Mouse (Mus musculus): ENCODE measurements around the gene Etfbkmt. TPM values are rescaled to one million over a fixed set of nuclear protein-coding genes. Genes with fewer than 3 reads are reported as not detected.
"Not testable (repeated sequence)": the region's sequence is repeated elsewhere in the genome, so short reads cannot be mapped to it uniquely, and the experiment has no call there.

Etfbkmt gene
- polyA plus RNA-seq, 1 experiment from 2014 or later: 18.3 TPM

- 0 out of 2 replicates have a peak, but pooled peaks cover 2% of the 10 kb centered on the region for H3K9me3 ChIP-seq
- H3K27ac ChIP-seq: no peak overlapping the region
- H3K4me3 ChIP-seq: no peak overlapping the region
- H3K36me3 ChIP-seq: no peaks in the 10 kb centered on the region
- no peak for ATAC-seq (ENCODE audit: low FRiP score, low read depth)
- 38% methylated on average over 2 of the region's 2 CpGs for WGBS
- H3K9ac ChIP-seq: no peak overlapping the region
- no peak overlapping the region for H3K4me2 ChIP-seq (replicated peaks)
- H3K27me3 ChIP-seq: no peaks in the 10 kb centered on the region
- peaks cover 18% of the 10 kb centered on the region for H3K4me1 ChIP-seq
These were observed 1.7 kb upstream of the Etfbkmt start for GRCm38 (mm10) chr6:149137936-149138335.

GRCm38 (mm10) chr6:149139011-149139410 lies 638 bp upstream of the Etfbkmt start:
- Histone ChIP-seq H3K4me3 (no peak overlapping the region), H3K27ac (no peak overlapping the region), H3K27me3 (no peaks in the 10 kb centered on the region), H3K4me1 (peaks cover 18% of the 10 kb centered on the region), H3K9me3 (0 out of 2 replicates have a peak, but pooled peaks cover 4% of the 10 kb centered on the region), H3K36me3 (peaks cover 2% of the 10 kb centered on the region; the same call in 1 of the 2 replicates), H3K9ac (no peak overlapping the region), H3K4me2 (replicated peaks) (no peak overlapping the region)
- WGBS: 90% methylated on average over 3 of the region's 3 CpGs
- no peak for ATAC-seq (ENCODE audit: low FRiP score, low read depth)

- H3K36me3 ChIP-seq: peaks cover 16% of the 10 kb centered on the region
These were observed 1.9 kb downstream of the Etfbkmt start for GRCm38 (mm10) chr6:149141393-149142173.

GRCm38 (mm10) chr6:149145143-149145542 lies 5.5 kb downstream of the Etfbkmt start:
- Histone ChIP-seq H3K9me3 (0 out of 2 replicates have a peak, but pooled peaks cover 4% of the 10 kb centered on the region), H3K4me1 (peaks cover 6% of the 10 kb centered on the region; the same call in 1 of the 2 replicates), H3K27me3 (no peaks in the 10 kb centered on the region), H3K9ac (no peak overlapping the region), H3K36me3 (peaks cover 24% of the 10 kb centered on the region), H3K4me2 (replicated peaks) (no peak overlapping the region), H3K4me3 (no peak overlapping the region), H3K27ac (no peak overlapping the region)
- 92% methylated on average over 1 of the region's 1 CpGs for WGBS
- no peak for ATAC-seq (ENCODE audit: low FRiP score, low read depth)

More at GRCm38 (mm10) chr6:149141393-149142173, 1.9 kb downstream of the Etfbkmt start:
- Histone ChIP-seq H3K9ac (peak overlapping the region; percentile 72), H3K4me1 (peaks cover 6% of the 10 kb centered on the region; the same call in 1 of the 2 replicates), H3K4me3 (peak overlapping the region; percentile 53), H3K27me3 (no peaks in the 10 kb centered on the region), H3K4me2 (replicated peaks) (peak overlapping the region; percentile 70), H3K27ac (peak overlapping the region; percentile 61), H3K9me3 (0 out of 2 replicates have a peak, but pooled peaks cover 4% of the 10 kb centered on the region)
- peak; percentile 97 for ATAC-seq (ENCODE audit: low FRiP score, low read depth)
- WGBS: 6% methylated on average over 36 of the region's 36 CpGs

GRCm38 (mm10) chr6:149148436-149149229 lies 9.0 kb downstream of the Etfbkmt start:
- WGBS: 84% methylated on average over 7 of the region's 7 CpGs
- no peaks in the 10 kb centered on the region for H3K4me1 ChIP-seq
- H3K27me3 ChIP-seq: no peaks in the 10 kb centered on the region
- ATAC-seq (ENCODE audit: low FRiP score, low read depth): no peak
- no peak overlapping the region for H3K4me3 ChIP-seq
- no peak overlapping the region for H3K4me2 ChIP-seq (replicated peaks)
- H3K27ac ChIP-seq: no peak overlapping the region
- peaks cover 37% of the 10 kb centered on the region for H3K36me3 ChIP-seq
- H3K9me3 ChIP-seq: no peaks in the 10 kb centered on the region
- H3K9ac ChIP-seq: no peak overlapping the region

- 96% methylated on average over 2 of the region's 2 CpGs for WGBS
These were observed 12.5 kb downstream of the Etfbkmt start for GRCm38 (mm10) chr6:149152119-149152518.

GRCm38 (mm10) chr6:149153473-149154115 lies 13.9 kb downstream of the Etfbkmt start:
- H3K27me3 ChIP-seq: no peaks in the 10 kb centered on the region
- peaks cover 39% of the 10 kb centered on the region for H3K36me3 ChIP-seq
- WGBS: 36% methylated on average over 6 of the region's 6 CpGs

More at GRCm38 (mm10) chr6:149152119-149152518, 12.5 kb downstream of the Etfbkmt start:
- Histone ChIP-seq H3K4me3 (no peak overlapping the region), H3K27me3 (no peaks in the 10 kb centered on the region), H3K4me2 (replicated peaks) (no peak overlapping the region), H3K27ac (no peak overlapping the region), H3K36me3 (peaks cover 32% of the 10 kb centered on the region), H3K9me3 (no peaks in the 10 kb centered on the region), H3K9ac (no peak overlapping the region), H3K4me1 (no peaks in the 10 kb centered on the region)
- no peak for ATAC-seq (ENCODE audit: low FRiP score, low read depth)

GRCm38 (mm10) chr6:149154116-149155030 lies 14.7 kb downstream of the Etfbkmt start:
- H3K4me2 ChIP-seq (replicated peaks): no peak overlapping the region
- H3K9me3 ChIP-seq: no peaks in the 10 kb centered on the region
- ATAC-seq (ENCODE audit: low FRiP score, low read depth): no peak
- no peaks in the 10 kb centered on the region for H3K4me1 ChIP-seq
- no peak overlapping the region for H3K9ac ChIP-seq
- no peak overlapping the region for H3K27ac ChIP-seq
- H3K4me3 ChIP-seq: no peak overlapping the region
- no peaks in the 10 kb centered on the region for H3K27me3 ChIP-seq
- H3K36me3 ChIP-seq: peaks cover 45% of the 10 kb centered on the region
- WGBS: 19% methylated on average over 8 of the region's 8 CpGs

More at GRCm38 (mm10) chr6:149153473-149154115, 13.9 kb downstream of the Etfbkmt start:
- Histone ChIP-seq H3K4me2 (replicated peaks) (no peak overlapping the region), H3K4me1 (no peaks in the 10 kb centered on the region), H3K27ac (no peak overlapping the region), H3K9me3 (no peaks in the 10 kb centered on the region), H3K9ac (no peak overlapping the region), H3K4me3 (no peak overlapping the region)
- no peak for ATAC-seq (ENCODE audit: low FRiP score, low read depth)

GRCm38 (mm10) chr6:149155031-149155841 lies 15.6 kb downstream of the Etfbkmt start:
- ATAC-seq (ENCODE audit: low FRiP score, low read depth): no peak
- Histone ChIP-seq H3K4me1 (no peaks in the 10 kb centered on the region), H3K9me3 (no peaks in the 10 kb centered on the region), H3K27ac (no peak overlapping the region), H3K36me3 (peaks cover 52% of the 10 kb centered on the region), H3K4me2 (replicated peaks) (no peak overlapping the region), H3K27me3 (no peaks in the 10 kb centered on the region), H3K4me3 (no peak overlapping the region), H3K9ac (no peak overlapping the region)
- WGBS: 60% methylated on average over 3 of the region's 3 CpGs

- H3K36me3 ChIP-seq: peaks cover 58% of the 10 kb centered on the region
- not testable (repeated sequence) for H3K9ac ChIP-seq; H3K27me3 ChIP-seq; H3K4me3 ChIP-seq; ATAC-seq (ENCODE audit: low FRiP score, low read depth); H3K4me2 ChIP-seq (replicated peaks); H3K27ac ChIP-seq; H3K9me3 ChIP-seq; H3K4me1 ChIP-seq
- 86% methylated on average over 3 of the region's 4 CpGs for WGBS
These were observed 27.4 kb downstream of the Etfbkmt start for GRCm38 (mm10) chr6:149167038-149167437.
